Mouse (Mus musculus): ENCODE measurements around the gene Zfp36.
A peak's percentile ranks its signal among the peaks of the same experiment; 100 is the strongest.

- TF ChIP-seq POLR2A (IDR thresholded peaks at IDR 0.05; ENCODE audit: insufficient read depth, low read depth, low read length), result peak; percentile 70
- TF ChIP-seq CTCF (IDR thresholded peaks at IDR 0.05), result peak; percentile 82
- TF ChIP-seq EP300 (IDR thresholded peaks at IDR 0.05; ENCODE audit: insufficient read depth, low read depth, low read length), result peak; percentile 94
Observed at GRCm38 (mm10) chr7:28372251-28373108, 7.6 kb downstream of the Zfp36 start, which contains the start of gene Plekhg2.
